Mouse (Mus musculus): ENCODE data around the gene Camk2b. TPM values are rescaled to one million over a fixed set of nuclear protein-coding genes. Genes with fewer than 3 reads are reported as not detected.
A peak's percentile ranks its signal among the peaks of the same experiment; 100 is the strongest.

Camk2b gene
- polyA plus RNA-seq, 2 experiments from 2014 or later, result 4.3 to 16.1 TPM

GRCm38 (mm10) chr11:5980561-5980960 lies 85.6 kb downstream of the Camk2b start:
- no peak for ATAC-seq

GRCm38 (mm10) chr11:5980108-5980507 lies 86.1 kb downstream of the Camk2b start:
- ATAC-seq, result no peak

GRCm38 (mm10) chr11:5979088-5979487 lies 87.1 kb downstream of the Camk2b start:
- ATAC-seq, result no peak

- ATAC-seq, result no peak
Observed at GRCm38 (mm10) chr11:5976106-5976505, 90.1 kb downstream of the Camk2b start.

- no peak for ATAC-seq
Observed at GRCm38 (mm10) chr11:5975068-5975467, 91.1 kb downstream of the Camk2b start.

- no peak for ATAC-seq
Observed at GRCm38 (mm10) chr11:5974053-5974452, 92.1 kb downstream of the Camk2b start.

- no peak for ATAC-seq
Observed at GRCm38 (mm10) chr11:5973151-5973550, 93.0 kb downstream of the Camk2b start.

- ATAC-seq, result no peak
Observed at GRCm38 (mm10) chr11:5971202-5971601, 95.0 kb downstream of the Camk2b start.

GRCm38 (mm10) chr11:5968223-5968622 lies 97.9 kb downstream of the Camk2b start:
- ATAC-seq, result no peak

- no peak for ATAC-seq
Observed at GRCm38 (mm10) chr11:5966751-5967150, 99.4 kb downstream of the Camk2b start.

- ATAC-seq, result no peak
Observed at GRCm38 (mm10) chr11:5965865-5966264, 100.3 kb downstream of the Camk2b start.

- no peak for ATAC-seq
Observed at GRCm38 (mm10) chr11:5960051-5960450, 106.1 kb downstream of the Camk2b start.

GRCm38 (mm10) chr11:5955546-5956276 lies 110.5 kb downstream of the Camk2b start, which contains the start of gene Ykt6:
TSS of gene Ykt6 (plus strand) at chr11:5955693.
- peak; percentile 78 for ATAC-seq

GRCm38 (mm10) chr11:5954965-5955504 lies 111.1 kb downstream of the Camk2b start:
- ATAC-seq, result peak; percentile 12

- no peak for ATAC-seq
Observed at GRCm38 (mm10) chr11:5954435-5954834, 111.7 kb downstream of the Camk2b start.

GRCm38 (mm10) chr11:5953130-5953765 lies 112.9 kb downstream of the Camk2b start:
- ATAC-seq, result no peak

- no peak for ATAC-seq
Observed at GRCm38 (mm10) chr11:5952501-5952900, 113.7 kb downstream of the Camk2b start.

GRCm38 (mm10) chr11:5949586-5950352 lies 116.4 kb downstream of the Camk2b start, which contains the start of gene Gck:
TSS of gene Gck (minus strand) at chr11:5950081.
- ATAC-seq, result no peak

- no peak for ATAC-seq
Observed at GRCm38 (mm10) chr11:5948546-5949250, 117.5 kb downstream of the Camk2b start.

GRCm38 (mm10) chr11:5947796-5948195 lies 118.4 kb downstream of the Camk2b start:
- no peak for ATAC-seq

- ATAC-seq, result no peak
Observed at GRCm38 (mm10) chr11:5945096-5945495, 121.1 kb downstream of the Camk2b start.

- no peak for ATAC-seq
Observed at GRCm38 (mm10) chr11:5942966-5943365, 123.2 kb downstream of the Camk2b start.

Data from activated CD4-positive, CD25-positive, alpha-beta regulatory T cell, adult 4 months (primary cell).